Mouse (Mus musculus) left cerebral cortex, postnatal 25 days (tissue): ENCODE data around the gene Mrpl2. TPM values are rescaled to one million over a fixed set of nuclear protein-coding genes. Genes with fewer than 3 reads are reported as not detected.

Source experiments
- DNase-seq, 2 experiments: peaks; one replicate each; pipeline ENCODE4 v3.0.0; 2022; ENCODE audit warnings: low spot score in 2 of 2, mixed read lengths in 1 of 2
- intact Hi-C: fragments of 180-260 bp; cut with DNase I; formaldehyde crosslinking; loops from one replicate; pipeline ENCODE4 v1.15.1; 2025
- total RNA-seq, 2 experiments: library from RNA; stranded (reverse); gene quantifications; 2 replicates each; pipeline ENCODE4 v1.2.3; 2021

The Mrpl2 gene
- total RNA-seq, 2 experiments from 2014 or later: 51.0 to 51.5 TPM

DNA sequence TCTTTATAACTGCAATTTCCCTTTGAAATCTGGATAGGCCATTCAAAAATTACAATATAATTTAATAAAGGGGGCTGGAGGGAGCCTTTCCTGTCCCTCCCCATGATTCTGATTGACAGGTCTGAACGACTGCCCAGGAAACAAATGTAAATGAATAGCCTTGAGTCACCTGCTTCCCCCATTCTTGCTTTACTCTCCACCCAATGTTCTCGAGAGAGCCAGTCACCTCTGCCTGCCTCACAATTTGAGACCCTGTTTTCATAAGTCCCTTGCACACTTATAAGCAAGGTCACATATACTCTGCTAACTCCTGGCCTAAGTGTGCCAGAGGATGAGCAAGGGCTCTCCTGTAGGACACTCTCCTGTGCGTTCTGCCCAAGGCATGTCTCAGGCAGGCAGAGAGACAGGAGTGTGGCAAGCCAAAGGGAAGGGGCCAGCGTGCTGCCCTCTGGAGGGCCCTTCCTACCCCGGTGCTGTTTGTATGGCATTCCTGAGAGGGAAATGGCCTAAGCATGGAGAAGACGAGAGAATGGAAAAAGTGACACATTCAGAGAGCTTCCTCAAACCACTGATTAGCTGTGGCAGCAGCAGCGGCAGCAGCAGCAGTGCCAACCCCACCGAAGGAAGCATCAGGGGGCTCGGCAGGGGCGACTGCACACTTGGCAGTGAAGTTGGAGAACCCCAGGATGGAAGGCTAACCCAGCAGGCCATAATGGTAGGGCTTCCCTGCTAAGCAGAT is 22.0 kb upstream of the Mrpl2 start:
- intact Hi-C loops: no loop called here
- no peak for DNase-seq

DNA sequence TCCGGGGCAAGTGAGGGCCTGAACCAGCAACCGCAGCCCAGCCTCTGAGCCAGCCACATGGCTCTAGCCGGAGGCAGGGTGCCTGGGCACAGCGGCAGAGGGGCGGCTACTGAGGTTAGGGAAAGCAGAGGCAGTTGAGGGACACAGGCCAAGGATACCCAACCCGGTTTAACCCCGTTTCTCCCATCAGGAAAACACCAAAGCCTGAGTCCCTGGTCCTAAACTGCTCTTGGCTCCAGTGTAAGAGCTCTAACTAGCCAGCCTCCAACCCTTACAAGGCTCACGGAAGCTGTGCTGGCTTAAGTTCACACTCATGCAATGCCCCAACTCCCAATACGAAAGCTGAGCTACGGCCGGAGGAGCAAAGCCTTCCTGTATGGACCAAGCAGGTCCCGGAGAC is 21.4 kb upstream of the Mrpl2 start:
- intact Hi-C loops: no loop called here
- no peak for DNase-seq

DNA sequence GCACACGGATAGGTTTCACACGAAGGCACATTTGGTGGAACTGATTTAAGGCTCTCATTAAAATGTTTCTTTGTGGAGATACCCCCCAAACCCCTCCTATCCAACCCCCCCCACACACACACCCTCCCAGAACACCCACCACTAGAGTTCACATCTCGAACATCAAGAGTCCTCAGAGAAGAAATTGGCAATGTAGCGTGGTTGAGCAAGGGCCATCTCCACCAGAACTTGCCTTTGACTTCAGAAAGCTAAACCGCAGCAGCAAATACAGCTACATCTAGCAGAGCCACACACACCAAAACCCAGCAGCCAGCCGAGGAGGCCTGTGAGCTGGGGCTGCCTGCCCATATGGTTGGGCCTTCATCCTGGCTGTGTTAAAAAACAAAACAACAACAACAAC is 18.6 kb upstream of the Mrpl2 start:
- DNase-seq: no peak
- intact Hi-C loops: no loop called here

DNA sequence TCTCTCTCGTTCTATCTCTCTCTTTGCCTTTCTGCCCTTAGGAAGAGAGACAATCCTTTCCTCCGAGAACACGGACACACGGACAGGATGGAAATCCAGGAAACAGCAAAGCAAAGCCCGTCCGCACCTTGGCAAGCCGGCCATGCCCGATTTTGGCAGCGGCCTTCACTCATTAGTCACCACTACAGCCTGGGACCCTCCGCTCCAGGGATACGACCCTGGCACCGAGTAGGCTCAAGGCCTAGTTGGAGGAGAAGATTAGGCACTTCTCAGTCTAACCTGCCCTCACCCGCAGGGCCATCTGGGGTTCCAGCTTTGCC is 17.6 kb upstream of the Mrpl2 start:
- DNase-seq: no peak
- intact Hi-C loops: no loop called here

DNA sequence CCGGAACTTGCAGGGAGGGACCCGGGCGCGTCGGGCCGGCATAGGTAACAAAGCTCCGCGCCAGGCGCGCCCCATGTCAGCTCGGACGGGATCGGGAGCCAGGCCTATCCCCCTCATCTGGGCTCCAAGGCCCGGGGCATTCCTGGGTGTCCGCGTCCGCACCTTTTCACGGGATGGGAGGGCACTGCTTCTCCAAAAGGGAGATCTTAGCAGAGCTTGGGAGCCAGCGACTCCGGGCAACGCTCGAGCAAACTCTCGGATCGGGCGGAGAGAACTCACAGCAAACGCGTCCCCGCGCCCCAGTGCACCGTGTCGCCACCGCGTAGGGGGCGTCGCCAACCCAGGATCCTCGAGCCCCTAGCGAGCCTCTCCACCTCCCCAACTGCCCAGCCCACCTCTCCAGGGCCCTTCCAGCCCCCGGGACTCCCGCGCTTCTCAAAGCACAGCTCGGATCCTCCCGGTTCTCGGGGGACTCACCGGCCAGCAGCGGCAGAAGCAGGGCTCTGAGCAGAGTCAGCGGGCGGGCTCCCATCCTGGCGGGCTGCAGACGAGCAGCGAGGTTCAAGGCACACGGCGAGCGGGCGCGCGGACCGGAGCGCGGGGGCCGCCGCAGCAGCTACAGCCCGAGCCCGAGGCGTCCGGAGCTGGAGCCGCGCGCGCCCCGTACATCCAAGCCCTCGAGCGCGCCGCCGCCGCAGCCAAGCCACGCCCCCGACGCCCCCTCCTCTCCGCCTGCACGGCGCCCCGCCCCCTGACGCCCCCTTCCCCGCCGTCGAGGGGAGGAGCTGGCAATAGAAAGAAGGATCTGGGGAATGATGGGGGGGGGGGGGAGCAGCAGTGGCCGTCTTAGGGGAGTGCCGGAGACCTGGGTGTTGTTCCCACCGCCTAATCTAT is 17.0 kb upstream of the Mrpl2 start, which contains the start of gene Ptk7:
Ptk7 (minus strand) TSS at position 714 of the 894 bp plus-strand sequence.
- peak; percentile 70 to 77 for DNase-seq
- intact Hi-C loops: no loop called here

DNA sequence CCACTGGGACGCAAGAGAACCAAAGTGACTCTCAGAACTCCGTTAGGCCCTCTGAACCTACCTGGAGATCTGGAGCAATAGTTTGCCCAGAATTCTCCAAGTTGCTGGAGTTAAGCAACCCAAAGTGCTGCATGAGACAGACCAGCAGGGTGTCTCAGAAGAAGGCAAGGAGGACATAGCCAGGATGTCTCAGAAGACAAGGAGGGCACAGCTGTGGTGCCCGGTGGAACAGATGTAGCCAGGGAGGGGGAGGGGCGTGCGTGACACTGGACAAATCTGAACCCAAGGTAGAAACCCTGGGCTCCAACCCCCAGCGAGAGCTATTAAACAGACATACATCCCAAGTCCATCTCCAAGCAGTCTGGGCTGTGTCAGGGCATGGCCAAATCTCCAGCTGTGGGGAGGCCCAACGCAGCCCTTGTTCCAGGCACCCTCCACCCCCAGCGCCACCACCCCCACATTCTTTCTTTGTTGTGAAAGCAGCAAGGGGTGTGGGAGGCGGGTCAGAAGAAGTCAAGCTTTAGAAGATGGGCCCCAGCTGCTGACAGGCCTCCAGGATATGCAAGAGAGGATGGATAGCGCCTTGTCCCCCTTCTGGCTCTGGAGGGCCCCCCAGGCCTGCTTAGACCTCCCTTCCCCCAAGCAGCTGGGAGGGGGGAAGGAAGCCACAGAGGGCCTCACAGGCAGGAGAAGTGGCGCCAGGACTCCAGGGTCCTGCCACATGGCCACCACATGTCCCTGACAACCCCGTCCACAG is 16.2 kb upstream of the Mrpl2 start:
- no peak for DNase-seq
- intact Hi-C loops: no loop called here

DNA sequence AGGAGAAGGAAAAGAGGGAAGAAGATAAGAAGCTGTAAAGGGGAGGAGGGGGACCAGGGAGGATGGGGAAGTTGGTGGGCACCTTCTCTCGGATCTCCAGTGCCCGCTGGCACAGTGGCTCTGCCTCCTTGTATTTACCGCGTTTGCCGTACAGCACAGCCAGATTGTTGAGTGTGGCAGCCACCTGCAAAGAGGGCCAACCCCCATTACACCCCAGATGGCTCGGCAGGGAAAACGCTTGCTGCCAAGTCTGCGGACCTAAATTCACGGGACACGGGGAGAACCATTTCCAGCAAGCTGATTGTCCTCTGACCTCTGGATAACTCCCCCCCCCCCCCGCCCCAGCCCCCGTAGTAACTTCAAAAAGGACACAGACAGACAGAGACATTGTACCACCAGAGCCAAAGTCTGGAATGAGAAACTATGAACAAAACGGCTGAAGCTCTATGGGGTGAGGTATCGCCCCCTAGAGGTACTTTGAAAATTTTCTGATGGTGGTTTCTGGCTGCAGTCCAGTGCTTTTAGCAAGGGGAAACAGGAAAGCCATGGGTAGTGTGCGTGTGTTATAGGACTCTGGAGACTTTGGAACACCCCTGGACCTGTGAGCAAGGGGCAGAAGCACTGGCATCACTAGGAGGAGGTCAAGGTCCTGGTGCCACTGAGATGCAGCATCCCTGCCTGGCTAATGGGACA is 9.1 kb upstream of the Mrpl2 start:
- intact Hi-C loops: loop anchor here (2.0 to 5.0 kb wide), 2 partner anchors 35 to 82 kb away; no protein-coding TSS in a partner anchor
- peak; percentile 69 to 80 for DNase-seq

DNA sequence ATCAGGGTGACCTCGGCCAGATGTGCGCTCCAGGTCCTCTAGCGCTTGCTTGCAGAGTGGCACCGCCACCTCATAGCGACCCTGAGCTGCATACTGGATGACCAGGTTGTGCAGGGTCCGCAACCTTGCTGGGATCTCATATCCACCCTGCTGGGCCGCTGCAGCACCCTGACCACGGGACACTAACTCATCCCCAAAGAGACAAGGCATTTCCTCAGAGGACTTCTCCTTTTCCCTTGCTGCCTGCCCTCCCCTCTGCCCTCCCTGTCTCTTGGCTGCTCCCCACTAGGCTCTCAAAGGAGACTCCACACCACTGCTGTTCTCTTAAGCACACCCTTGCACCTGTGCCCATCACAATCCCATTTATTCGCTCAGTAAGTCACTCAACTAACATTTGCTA is 6.1 kb upstream of the Mrpl2 start:
- DNase-seq: no peak

DNA sequence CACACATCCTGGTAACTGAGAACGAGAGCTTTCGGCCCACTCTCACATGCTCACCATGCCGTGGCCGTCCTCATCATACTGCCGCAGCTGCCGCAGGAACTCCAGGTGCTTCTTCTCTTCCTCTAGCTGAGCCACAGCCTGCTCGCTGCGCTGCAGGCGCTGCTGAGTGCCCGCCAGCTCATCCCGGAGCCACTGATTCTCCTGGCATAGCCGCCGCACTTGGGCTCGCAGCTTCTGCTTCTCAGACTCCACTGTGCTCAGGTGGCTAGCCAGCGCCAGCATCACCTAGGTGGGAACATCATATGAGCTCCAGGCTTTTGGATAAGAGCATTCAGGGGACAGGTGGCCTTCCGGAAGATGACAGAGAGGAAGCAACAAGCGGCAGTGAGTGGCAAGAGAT is 4.0 kb upstream of the Mrpl2 start:
- DNase-seq: no peak
- intact Hi-C loops: no loop called here

More for the DNA sequence above, 6.1 kb upstream of the Mrpl2 start:
- intact Hi-C loops: loop anchor here (5.0 kb wide), 1 partner anchor 38 kb away; no protein-coding TSS in a partner anchor

DNA sequence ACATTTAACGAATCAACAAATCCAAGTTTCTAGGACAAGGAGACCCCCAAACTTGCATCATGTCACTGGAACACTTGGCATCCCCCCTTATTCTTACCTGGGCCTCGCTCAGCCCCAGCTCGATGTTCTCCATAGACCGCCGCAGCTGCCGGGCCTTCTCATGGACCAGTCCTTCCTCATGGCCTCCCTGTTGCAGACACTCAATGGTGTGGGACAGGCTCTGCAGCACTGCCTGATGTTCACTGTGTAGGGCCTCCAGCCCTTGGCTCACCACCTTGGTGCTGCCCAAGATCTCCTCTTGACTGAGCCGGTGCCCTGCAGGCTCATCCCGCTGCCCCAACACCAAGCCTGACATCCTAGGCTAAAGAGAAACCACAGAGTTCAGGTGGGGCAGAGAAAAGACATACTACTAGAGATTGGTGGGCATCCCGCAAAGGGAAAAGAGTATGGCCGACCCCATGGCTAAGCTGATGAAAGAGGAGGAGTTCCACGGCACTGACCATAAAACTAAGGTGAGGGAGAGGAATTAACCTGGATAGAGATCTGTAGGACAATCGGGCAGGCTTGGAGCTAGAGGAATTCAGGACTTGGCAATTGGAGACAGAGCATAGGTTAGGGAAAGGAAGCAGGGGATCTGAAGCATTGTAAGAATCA is 1.8 kb upstream of the Mrpl2 start:
- intact Hi-C loops: no loop called here
- no peak for DNase-seq

DNA sequence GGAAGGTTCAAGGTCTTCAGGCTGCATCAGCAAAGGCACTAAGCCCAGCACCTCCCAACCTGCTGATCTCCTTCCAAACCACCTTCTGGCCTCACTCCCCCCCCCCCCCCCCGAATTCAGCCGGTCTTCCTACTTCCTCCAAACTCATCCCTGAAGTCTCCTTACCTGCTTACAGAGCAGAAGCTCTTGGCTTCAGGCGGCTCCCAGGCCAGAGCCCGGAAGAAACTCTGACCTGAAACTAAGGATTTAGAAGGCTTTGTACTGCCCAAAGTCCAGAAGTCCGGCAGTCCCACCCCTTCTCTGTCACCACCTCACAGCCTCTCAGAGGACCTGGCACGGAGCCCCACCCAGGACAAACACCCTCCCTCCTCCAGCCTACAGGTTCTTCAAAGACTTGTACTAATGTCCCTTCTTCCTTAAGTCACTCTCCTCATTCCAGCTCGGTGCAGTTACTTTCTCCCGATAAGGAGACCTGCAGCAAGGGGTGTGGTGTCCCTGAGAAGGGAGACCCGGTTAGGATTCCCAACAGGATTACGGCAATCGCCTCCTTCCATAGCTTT is 1.0 kb upstream of the Mrpl2 start:
- DNase-seq: no peak
- intact Hi-C loops: loop anchor here (5.0 kb wide), 2 partner anchors 67 to 98 kb away; partner anchors contain the start of genes Cul9 and Pex6

DNA sequence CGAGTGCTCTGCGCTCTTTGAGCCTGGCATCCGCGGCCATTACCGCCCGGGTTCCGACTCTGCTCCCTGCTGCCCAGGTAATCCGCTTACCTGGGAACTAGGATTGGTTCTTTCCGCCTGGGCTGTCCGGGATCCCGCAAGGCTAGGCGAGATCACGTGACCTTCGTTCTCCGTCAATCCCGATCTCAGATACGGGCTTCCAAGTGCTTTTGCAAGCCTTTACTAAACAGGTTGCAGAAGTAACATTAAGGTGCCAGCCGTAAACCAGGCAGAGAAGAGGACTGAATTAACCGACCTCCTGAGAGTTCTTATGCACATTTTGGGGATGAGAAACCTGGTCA is 263 bp downstream of the Mrpl2 start:
- intact Hi-C loops: loop anchor here (5.0 kb wide), 2 partner anchors 66 to 99 kb away; partner anchors contain the start of genes Cul9 and Pex6
- no peak for DNase-seq

DNA sequence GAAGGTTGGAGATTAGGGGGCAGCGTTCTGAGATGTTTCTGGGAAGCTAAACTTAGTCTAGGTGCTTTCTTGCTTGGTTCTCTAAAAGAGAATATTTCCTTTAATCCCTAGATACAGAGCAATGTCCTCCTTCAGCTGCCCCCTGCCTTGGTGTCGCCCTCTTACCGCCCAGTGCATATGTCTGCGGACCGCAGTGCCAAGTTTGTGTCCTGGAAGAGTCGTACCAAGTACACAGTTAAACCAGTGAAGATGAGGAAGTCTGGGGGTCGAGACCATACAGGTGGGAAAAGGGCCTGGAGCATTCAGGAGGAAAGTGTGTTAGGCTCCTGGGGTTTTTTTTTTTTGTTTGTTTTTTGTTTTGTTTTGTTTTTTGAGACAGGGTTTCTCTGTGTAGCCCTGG is 1.2 kb downstream of the Mrpl2 start:
- no peak for DNase-seq
- intact Hi-C loops: loop anchor here (5.0 kb wide), 2 partner anchors 65 to 100 kb away; partner anchors contain the start of genes Cul9 and Pex6

DNA sequence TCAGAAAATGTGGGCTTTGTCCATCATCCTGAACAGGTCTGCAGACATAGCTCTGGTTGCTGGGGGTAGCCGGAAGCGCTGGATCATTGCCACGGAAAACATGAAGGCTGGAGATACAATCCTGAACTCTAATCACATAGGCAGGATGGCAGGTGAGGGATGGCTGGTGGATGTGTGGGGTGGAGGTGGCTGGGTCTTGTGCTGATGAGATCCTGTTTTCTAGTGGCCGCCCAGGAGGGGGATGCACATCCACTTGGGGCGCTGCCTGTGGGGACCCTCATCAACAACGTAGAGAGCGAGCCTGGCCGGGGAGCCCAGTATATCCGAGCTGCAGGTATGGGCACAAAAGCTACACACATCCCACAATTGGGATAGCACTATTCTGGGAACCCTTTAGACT is 2.4 kb downstream of the Mrpl2 start:
- DNase-seq: no peak
- intact Hi-C loops: loop anchor here (5.0 kb wide), 2 partner anchors 64 to 101 kb away; partner anchors contain the start of genes Cul9 and Pex6

DNA sequence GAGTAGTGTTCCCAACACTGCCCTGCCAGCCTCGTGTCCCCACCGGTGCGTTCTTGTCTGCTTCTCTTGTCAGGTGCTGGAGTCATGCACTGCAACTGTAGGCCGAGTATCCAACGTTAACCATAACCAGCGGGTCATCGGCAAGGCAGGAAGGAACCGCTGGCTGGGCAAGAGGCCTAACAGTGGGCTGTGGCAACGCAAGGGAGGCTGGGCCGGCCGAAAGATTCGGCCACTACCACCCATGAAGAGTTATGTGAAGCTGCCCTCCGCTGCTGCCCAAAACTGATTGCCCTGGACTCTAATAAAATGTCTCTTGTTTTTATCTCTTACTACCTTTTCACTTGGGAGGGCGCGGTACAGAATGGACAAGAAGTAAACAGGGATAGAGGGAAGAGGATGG is 3.8 kb downstream of the Mrpl2 start:
- intact Hi-C loops: loop anchor here (5.0 kb wide), 2 partner anchors 62 to 103 kb away; partner anchors contain the start of genes Cul9 and Pex6
- no peak for DNase-seq

DNA sequence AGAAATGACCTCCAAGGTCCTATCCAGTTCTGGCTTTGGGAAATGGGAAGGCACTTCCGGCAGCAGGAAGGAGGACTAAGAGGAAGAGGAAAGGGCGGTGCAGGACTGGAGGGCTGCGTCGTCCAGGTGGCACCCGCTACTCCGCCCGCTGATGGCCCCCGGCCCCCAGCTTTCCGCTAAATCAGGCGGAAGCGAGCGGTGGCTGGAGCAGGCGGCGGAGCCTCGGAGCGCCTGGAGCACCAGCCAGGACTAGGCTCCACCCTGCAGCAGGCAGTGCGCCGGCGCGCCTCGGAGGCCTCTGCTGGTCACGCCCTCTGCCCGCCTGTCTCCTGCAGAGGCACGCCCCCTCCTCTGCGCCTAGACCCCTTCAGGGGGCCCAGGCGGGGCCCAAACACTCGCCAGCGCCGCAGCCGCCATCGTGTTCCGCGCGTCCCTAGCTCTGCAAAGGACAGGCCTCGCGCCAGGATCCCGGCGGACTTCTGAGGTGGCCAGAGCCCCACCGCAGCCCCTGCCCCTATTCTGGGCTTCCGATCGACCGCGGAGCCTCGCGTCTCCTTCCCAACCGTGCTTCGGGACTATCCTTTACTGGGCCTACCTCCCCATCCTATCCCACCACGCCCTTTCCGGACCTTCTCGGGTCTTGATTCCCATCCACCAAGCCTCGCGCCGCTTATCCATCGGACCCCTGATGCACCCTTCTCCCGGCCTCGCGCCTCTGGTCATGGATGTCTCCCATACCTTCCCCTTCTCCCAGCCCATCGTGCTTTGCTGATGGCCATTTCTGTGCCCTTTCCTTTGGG is 4.4 kb downstream of the Mrpl2 start, which contains the start of gene Cul7:
Cul7 (plus strand) TSS at position 106 of the 800 bp plus-strand sequence.
- peak; percentile 93 to 94 for DNase-seq

DNA sequence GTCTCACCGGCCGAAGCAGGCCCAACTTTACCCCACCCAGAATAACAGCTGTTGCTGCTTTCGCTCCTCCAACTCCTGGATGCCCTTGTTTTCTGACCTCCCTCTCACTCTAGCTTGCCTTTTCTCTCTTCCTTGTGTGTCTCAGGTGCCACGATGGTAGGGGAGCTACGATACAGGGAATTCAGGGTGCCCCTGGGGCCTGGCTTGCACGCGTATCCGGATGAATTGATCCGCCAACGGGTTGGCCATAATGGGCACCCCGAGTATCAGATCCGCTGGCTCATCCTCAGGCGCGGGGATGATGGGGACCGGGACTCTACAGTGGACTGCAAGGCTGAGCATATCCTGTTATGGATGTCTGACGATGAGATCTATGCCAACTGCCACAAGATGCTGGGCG is 5.3 kb downstream of the Mrpl2 start:
- DNase-seq: no peak
- intact Hi-C loops: no loop called here

More for the DNA sequence above, 4.4 kb downstream of the Mrpl2 start, which contains the start of gene Cul7:
- intact Hi-C loops: no loop called here
